Mouse (Mus musculus) liver, embryonic 15.5 days (tissue): ENCODE results near the gene Gipc2. TPM values are rescaled to one million over a fixed set of nuclear protein-coding genes. Genes with fewer than 3 reads are reported as not detected.

Source experiments
- polyA plus RNA-seq: library from polyadenylated mRNA; unstranded; fragments of >200 nt; fragmentation: Nextera tagmentation; extraction: Ambion mirVana; gene quantifications from 2 replicates; pipeline ENCODE4 v1.2.1, GENCODE M21; 2015

The Gipc2 gene
- polyA plus RNA-seq, 1 experiment from 2014 or later, result 19.3 TPM

Other genes with a start within 250 kb of the Gipc2 start
- 35.3 and 36.8 TPM in 2 replicates for gene Dnajb4, start 44.1 kb upstream of the Gipc2 start, polyA plus RNA-seq
- 55.1 and 57.1 TPM in 2 replicates for gene Fubp1, start 44.2 kb upstream of the Gipc2 start, polyA plus RNA-seq
- 1.5 and 1.7 TPM in 2 replicates for gene Nexn, start 100.1 kb upstream of the Gipc2 start, polyA plus RNA-seq
- gene Miga1, start 174.2 kb upstream of the Gipc2 start, polyA plus RNA-seq, result 3.4 and 3.5 TPM in 2 replicates
- gene Usp33, start 180.2 kb upstream of the Gipc2 start, polyA plus RNA-seq, result 19.6 and 21.4 TPM in 2 replicates
- gene Zzz3, start 229.2 kb upstream of the Gipc2 start, polyA plus RNA-seq, result 10.8 and 14.3 TPM in 2 replicates